Mouse (Mus musculus) urinary bladder, adult 18-20 months (tissue): ENCODE results near the gene Rara.

Experiments used
- DNase-seq, 2 experiments: peaks; one replicate each; pipeline ENCODE4 v3.0.0; 2022; ENCODE audit warnings: low spot score in 2 of 2, mixed read lengths in 2 of 2

Rara gene

GRCm38 (mm10) chr11:98937914-98938694 lies 10.5 kb downstream of the Rara start:
- DNase-seq, result no peak

GRCm38 (mm10) chr11:98938701-98939083 lies 11.1 kb downstream of the Rara start:
- DNase-seq, result no peak

- DNase-seq, result no peak
Observed at GRCm38 (mm10) chr11:98939084-98939952, 11.7 kb downstream of the Rara start.

- no peak for DNase-seq
Observed at GRCm38 (mm10) chr11:98939953-98940641, 12.5 kb downstream of the Rara start.

GRCm38 (mm10) chr11:98940776-98941175 lies 13.2 kb downstream of the Rara start:
- no peak for DNase-seq

- no peak for DNase-seq
Observed at GRCm38 (mm10) chr11:98941341-98941825, 13.8 kb downstream of the Rara start.

- peak; percentile 70 to 76 for DNase-seq
Observed at GRCm38 (mm10) chr11:98941826-98942550, 14.4 kb downstream of the Rara start.

- no peak for DNase-seq
Observed at GRCm38 (mm10) chr11:98942555-98942922, 14.9 kb downstream of the Rara start.

GRCm38 (mm10) chr11:98942923-98943641 lies 15.5 kb downstream of the Rara start:
- no peak for DNase-seq

- no peak for DNase-seq
Observed at GRCm38 (mm10) chr11:98943741-98944461, 16.3 kb downstream of the Rara start.

GRCm38 (mm10) chr11:98944897-98945604 lies 17.4 kb downstream of the Rara start:
- no peak for DNase-seq

- no peak for DNase-seq
Observed at GRCm38 (mm10) chr11:98945605-98945977, 18.0 kb downstream of the Rara start.

GRCm38 (mm10) chr11:98947969-98948569 lies 20.5 kb downstream of the Rara start:
- DNase-seq, result no peak

- no peak for DNase-seq
Observed at GRCm38 (mm10) chr11:98949242-98949957, 21.8 kb downstream of the Rara start.

GRCm38 (mm10) chr11:98949958-98950460 lies 22.4 kb downstream of the Rara start:
- no peak for DNase-seq

- no peak for DNase-seq
Observed at GRCm38 (mm10) chr11:98950484-98950883, 22.9 kb downstream of the Rara start.

GRCm38 (mm10) chr11:98951026-98951906 lies 23.6 kb downstream of the Rara start:
- DNase-seq, result peak in 1 of 2 experiments; percentile 74
